Mouse (Mus musculus) neural tube, embryonic 14.5 days (tissue): ENCODE data around the gene Ermard. TPM values are rescaled to one million over a fixed set of nuclear protein-coding genes. Genes with fewer than 3 reads are reported as not detected.

Source experiments
- ATAC-seq: fragments of 200-750 bp; cut with Nextera tagmentation; 2 replicates; pipeline ENCODE4 v1.8.0; 2017; ENCODE audit warnings: low read depth, mild to moderate bottlenecking, moderate TSS enrichment, moderate library complexity
- H3K27ac ChIP-seq: fragments of 300-500 bp; sonication (generic); 2 replicates; pipeline ENCODE4 v1.5.1; 2014; ENCODE audit warnings: low read depth, mild to moderate bottlenecking, control low read depth, low read length, moderate library complexity, mixed read lengths
- H3K27me3 ChIP-seq: fragments of 300-500 bp; sonication (generic); 2 replicates; pipeline ENCODE4 v1.6.1; 2014; ENCODE audit warnings: low read length; ENCODE audit not compliant: control insufficient read depth, insufficient read depth
- H3K36me3 ChIP-seq: fragments of 300-500 bp; sonication (generic); 2 replicates; pipeline ENCODE4 v1.6.1; 2014; ENCODE audit warnings: low read length, mixed read lengths; ENCODE audit not compliant: control insufficient read depth, insufficient read depth
- H3K4me1 ChIP-seq: fragments of 300-500 bp; sonication (generic); 2 replicates; pipeline ENCODE4 v1.6.1; 2014; ENCODE audit warnings: low read length; ENCODE audit not compliant: control insufficient read depth, insufficient read depth
- H3K4me2 ChIP-seq: fragments of 300-500 bp; sonication (generic); 2 replicates; pipeline ENCODE4 v1.6.1; 2014; ENCODE audit warnings: mild to moderate bottlenecking, low read depth, low read length, control low read depth
- H3K4me3 ChIP-seq: fragments of 300-500 bp; sonication (generic); 2 replicates; pipeline ENCODE4 v1.5.1; 2014; ENCODE audit warnings: low read depth, low read length, control low read depth, mixed read lengths
- H3K9ac ChIP-seq: fragments of 300-500 bp; sonication (generic); replicated peaks from 2 replicates; pipeline ENCODE4 v1.6.1; 2014; ENCODE audit warnings: low read depth, mild to moderate bottlenecking, control low read depth, low read length, mixed read lengths
- H3K9me3 ChIP-seq: fragments of 300-500 bp; sonication (generic); 2 replicates; pipeline ENCODE4 v1.6.1; 2016; ENCODE audit warnings: low read length; ENCODE audit not compliant: control insufficient read depth
- WGBS: fragments of 180-500 bp; shearing (Covaris S2); extraction: QIAGEN DNeasy Blood & Tissue Kit; methylation state at CpG from one replicate; pipeline ENCODE4 v1.1.7; 2014; 5-methylcytosine and 5-hydroxymethylcytosine counted together
- polyA plus RNA-seq: library from polyadenylated mRNA; unstranded; fragments of >200 nt; fragmentation: Nextera tagmentation; extraction: Ambion mirVana; gene quantifications from 2 replicates; pipeline ENCODE4 v1.2.1, GENCODE M21; 2014

Ermard gene
- polyA plus RNA-seq, 1 experiment from 2014 or later = 99.2 TPM

GRCm38 (mm10) chr17:15130288-15130656, 89.3 kb downstream of the Ermard start:
- Histone ChIP-seq H3K9ac (no peak overlapping the region), H3K4me2 (no peak overlapping the region), H3K4me3 (no peak overlapping the region), H3K27ac (no peak overlapping the region), H3K9me3 (no peaks in the 10 kb centered on the region), H3K4me1 (no peaks in the 10 kb centered on the region), H3K36me3 (no peaks in the 10 kb centered on the region), H3K27me3 (no peaks in the 10 kb centered on the region)
- WGBS = 85% methylated on average over 3 of the region's 3 CpGs
- no peak for ATAC-seq

DNA sequence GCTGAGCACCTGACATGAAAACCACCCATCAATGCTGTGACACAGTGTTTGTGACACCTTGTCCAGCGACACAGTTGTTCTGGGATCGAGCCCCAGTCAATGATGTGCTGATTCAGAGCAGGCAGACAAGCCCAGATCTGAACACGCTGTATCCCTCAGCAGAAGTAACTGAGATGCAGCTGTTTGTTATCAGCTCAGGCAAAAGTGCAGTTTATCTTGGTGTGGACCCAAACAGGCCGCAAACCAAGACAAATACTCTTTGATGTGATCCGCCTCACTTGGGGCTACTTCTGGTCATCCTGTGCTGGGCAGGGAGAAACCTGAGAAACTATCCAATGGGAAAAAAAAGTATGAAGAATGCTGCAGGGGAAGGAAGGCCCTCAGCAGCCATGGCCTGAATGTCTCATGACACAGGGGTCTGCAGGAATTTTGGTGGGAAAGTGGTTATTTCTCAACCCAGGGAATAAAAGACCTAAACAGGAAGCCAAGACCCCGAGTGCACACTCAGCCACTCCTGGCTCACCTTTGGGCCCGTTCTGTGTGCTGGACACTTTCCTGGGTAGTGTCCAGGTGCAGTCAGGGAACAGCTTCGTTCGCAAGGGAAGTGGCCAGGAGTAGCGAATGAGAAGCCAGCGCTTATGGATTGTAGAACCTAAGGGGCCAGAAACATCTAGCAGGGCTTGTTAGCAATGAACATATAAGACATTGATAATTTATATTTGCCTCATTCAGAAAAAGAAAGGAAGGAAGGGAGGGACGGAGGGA, 94.1 kb downstream of the Ermard start:
- ATAC-seq = no peak
- no peak overlapping the region for H3K9ac ChIP-seq
- H3K27ac ChIP-seq = no peak overlapping the region
- H3K4me2 ChIP-seq = no peak overlapping the region
- no peaks in the 10 kb centered on the region for H3K9me3 ChIP-seq
- H3K36me3 ChIP-seq = no peaks in the 10 kb centered on the region
- no peak overlapping the region for H3K4me3 ChIP-seq
- no peaks in the 10 kb centered on the region for H3K4me1 ChIP-seq
- WGBS = 90% methylated on average over 12 of the region's 12 CpGs
- no peaks in the 10 kb centered on the region for H3K27me3 ChIP-seq

GRCm38 (mm10) chr17:15137443-15137842, 96.4 kb downstream of the Ermard start:
- no peaks in the 10 kb centered on the region for H3K9me3 ChIP-seq
- H3K4me2 ChIP-seq = no peak overlapping the region
- no peaks in the 10 kb centered on the region for H3K27me3 ChIP-seq
- no peaks in the 10 kb centered on the region for H3K4me1 ChIP-seq
- H3K9ac ChIP-seq = no peak overlapping the region
- H3K36me3 ChIP-seq = no peaks in the 10 kb centered on the region
- H3K27ac ChIP-seq = no peak overlapping the region
- H3K4me3 ChIP-seq = no peak overlapping the region
- 38% methylated on average over 5 of the region's 5 CpGs for WGBS
- no peak for ATAC-seq

Other genes with a start within 250 kb of the Ermard start
- gene Wdr27, start 98.0 kb upstream of the Ermard start, polyA plus RNA-seq = 7.8 and 10.2 TPM in 2 replicates
- gene 1600012H06Rik, start 98.0 kb upstream of the Ermard start, polyA plus RNA-seq = 24.5 and 26.6 TPM in 2 replicates
- gene Phf10, start 79.9 kb upstream of the Ermard start, polyA plus RNA-seq = 21.2 and 21.3 TPM in 2 replicates
- 6.9 and 7.7 TPM in 2 replicates for gene 9030025P20Rik, start 62.7 kb upstream of the Ermard start, polyA plus RNA-seq
- gene Gm3417, start 62.4 kb upstream of the Ermard start, polyA plus RNA-seq = 1.3 TPM in 1 of 2 replicates, not detected in the other
- 4.6 and 6.6 TPM in 2 replicates for gene Gm3435, start 31.0 kb upstream of the Ermard start, polyA plus RNA-seq
- 0.68 TPM in 1 of 2 replicates, not detected in the other for gene Tcte3, start 280 bp downstream of the Ermard start, polyA plus RNA-seq
- 2.6 and 4.2 TPM in 2 replicates for gene Gm3448, start 329 bp downstream of the Ermard start, polyA plus RNA-seq